Mouse (Mus musculus): ENCODE data around the gene Kir3dl2.

DNA sequence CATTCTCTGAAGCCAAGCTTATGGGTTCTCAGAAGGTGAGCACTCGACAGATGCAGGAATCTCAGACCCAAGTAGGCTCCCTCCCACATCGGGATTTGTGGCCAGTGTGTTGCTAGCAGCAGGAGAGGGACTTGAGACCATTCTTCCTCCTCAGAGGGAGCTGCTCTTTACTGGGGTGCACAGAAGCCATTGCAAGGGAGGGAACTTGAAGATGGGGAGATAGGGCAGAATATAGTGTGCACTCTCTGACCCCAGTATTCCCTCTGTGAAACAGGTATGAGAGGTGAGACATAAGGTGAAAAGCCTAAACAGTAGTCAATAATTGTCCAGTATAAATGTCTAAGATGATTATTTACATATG lies 47.0 kb upstream of the Kir3dl2 start:
- TF ChIP-seq CTCF (IDR thresholded peaks at IDR 0.05; ENCODE audit: extremely low read depth, insufficient read depth, insufficient read length, insufficient replicate concordance) (no peak), POLR2A (IDR thresholded peaks at IDR 0.05; ENCODE audit: low read depth, low read length) (no peak)

All from spleen, adult 2 months (tissue).